In the genomic region with DNA sequence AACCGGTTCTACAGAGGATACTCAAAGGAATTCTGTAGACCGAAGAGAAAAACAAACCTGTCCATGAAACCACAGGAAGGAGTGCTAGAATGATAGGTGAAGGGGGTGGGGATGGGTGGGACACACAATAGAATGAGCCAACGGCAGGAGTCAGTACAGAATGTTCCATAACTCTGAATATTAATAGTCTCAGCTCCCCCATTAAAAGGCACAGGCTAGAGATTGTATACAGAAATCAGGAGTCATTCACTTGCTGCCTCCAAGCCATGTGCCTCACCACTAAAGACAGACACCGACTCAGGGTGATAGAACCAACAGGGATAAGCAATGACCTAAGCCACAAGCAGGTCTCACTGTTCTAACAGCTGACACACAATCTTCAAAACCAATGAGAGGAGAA, we compare ENCODE assay signal across 37 mouse cellular contexts. TPM values are rescaled to one million over a fixed set of nuclear protein-coding genes. Genes with fewer than 3 reads are reported as not detected.
"Had no signal": no experiment of that assay in that cellular context is flagged by ENCODE, and none has a peak within 500 bp of the region (broad histone marks: within the 10 kb centered on the region; RNA-seq: fewer than 3 reads in every experiment).

No protein-coding gene starts in this region.

- ATAC-seq: hindbrain, postnatal 0 days; intestine, embryonic 16.5 days; liver, embryonic 12.5 days had no signal

- H3K27ac ChIP-seq: heart, embryonic 13.5 days; heart, embryonic 15.5 days; hindbrain, embryonic 13.5 days; hindbrain, embryonic 15.5 days; hindbrain, postnatal 0 days; kidney, embryonic 15.5 days; kidney, postnatal 0 days; limb, embryonic 13.5 days; limb, embryonic 15.5 days; liver, embryonic 12.5 days had no signal

- H3K4me2 ChIP-seq: heart, embryonic 11.5 days; heart, embryonic 13.5 days; heart, embryonic 15.5 days; hindbrain, embryonic 13.5 days; hindbrain, embryonic 15.5 days; kidney, embryonic 15.5 days; limb, embryonic 13.5 days; limb, embryonic 15.5 days; liver, embryonic 12.5 days had no signal

- H3K27me3 ChIP-seq: heart, embryonic 13.5 days; heart, embryonic 15.5 days; hindbrain, embryonic 15.5 days; kidney, embryonic 15.5 days; limb, embryonic 13.5 days; limb, embryonic 15.5 days; liver, embryonic 12.5 days had no signal

- H3K4me3 ChIP-seq: heart, embryonic 13.5 days; heart, embryonic 15.5 days; hindbrain, embryonic 13.5 days; hindbrain, embryonic 15.5 days; kidney, embryonic 15.5 days; limb, embryonic 13.5 days; limb, embryonic 15.5 days; liver, embryonic 12.5 days had no signal

- H3K9ac ChIP-seq: heart, embryonic 13.5 days; heart, embryonic 15.5 days; hindbrain, embryonic 13.5 days; hindbrain, embryonic 15.5 days; kidney, embryonic 15.5 days; limb, embryonic 13.5 days; limb, embryonic 15.5 days; liver, embryonic 12.5 days had no signal

- H3K36me3 ChIP-seq: heart, embryonic 13.5 days; heart, embryonic 15.5 days; hindbrain, embryonic 13.5 days; hindbrain, embryonic 15.5 days; kidney, embryonic 15.5 days; limb, embryonic 13.5 days; limb, embryonic 15.5 days; liver, embryonic 12.5 days had no signal

- H3K9me3 ChIP-seq: heart, embryonic 13.5 days; heart, embryonic 15.5 days; hindbrain, embryonic 13.5 days; hindbrain, embryonic 15.5 days; kidney, embryonic 15.5 days; limb, embryonic 13.5 days; limb, embryonic 15.5 days; liver, embryonic 12.5 days had no signal

- H3K4me1 ChIP-seq: heart, embryonic 13.5 days; heart, embryonic 15.5 days; hindbrain, embryonic 13.5 days; hindbrain, embryonic 15.5 days; kidney, embryonic 15.5 days; limb, embryonic 13.5 days; limb, embryonic 15.5 days; liver, embryonic 12.5 days had no signal

- DNase-seq: gastrocnemius, postnatal 14 days; gastrocnemius, postnatal 36 days; heart, postnatal 14 days; heart, postnatal 36 days; kidney, adult 11 months; kidney, adult 2 months; kidney, adult 9 months; kidney, postnatal 14 days; kidney, postnatal 36 days; layer of hippocampus, adult 9-11 months; layer of hippocampus, postnatal 36 days; left cerebral cortex, postnatal 4 days had no signal

RNA-seq across cellular contexts. Expression of a gene that starts 16.3 kb away (rescaled TPM):
- total RNA-seq: hematopoietic stem cell, adult 5-6 weeks; layer of hippocampus, adult 18-20 months; layer of hippocampus, adult 8-10 months; layer of hippocampus, postnatal 14 days; layer of hippocampus, postnatal 36 days; left cerebral cortex, adult 18-20 months; left cerebral cortex, adult 8-10 months; left cerebral cortex, postnatal 10 days; left cerebral cortex, postnatal 25 days; left cerebral cortex, postnatal 4 days; liver, adult 2 months had no signal
- polyA plus RNA-seq: heart, embryonic 11.5 days; hindbrain, embryonic 11.5 days; hindbrain, embryonic 13.5 days; hindbrain, embryonic 15.5 days; hindbrain, postnatal 0 days; intestine, embryonic 14.5 days; kidney, embryonic 15.5 days; kidney, postnatal 0 days; large intestine, adult 2 months; limb, embryonic 11.5 days; liver, adult 2 months; liver, embryonic 12.5 days had no signal
